Mouse (Mus musculus): ENCODE data around the gene Celf1. TPM values are rescaled to one million over a fixed set of nuclear protein-coding genes. Genes with fewer than 3 reads are reported as not detected.

Celf1 gene
- polyA plus RNA-seq, 1 experiment from 2014 or later: 78.7 TPM

- Histone ChIP-seq H3K4me3 (ENCODE audit: low read depth, low read length) (no peak overlapping the region), H3K36me3 (ENCODE audit: control insufficient read depth, insufficient read depth, low read length) (peaks cover 35% of the 10 kb centered on the region), H3K4me1 (ENCODE audit: control insufficient read depth, insufficient read depth, low read length) (peaks cover 21% of the 10 kb centered on the region), H3K9me3 (replicated peaks; ENCODE audit: control insufficient read depth, low read length) (no peaks in the 10 kb centered on the region), H3K27me3 (ENCODE audit: control insufficient read depth, insufficient read depth, low read length) (no peaks in the 10 kb centered on the region), H3K9ac (ENCODE audit: low read depth, low read length) (0 out of 2 replicates have a peak overlapping the region, but pooled peaks have one; percentile 12), H3K4me2 (no peak overlapping the region), H3K27ac (ENCODE audit: low read depth, low read length) (peak overlapping the region; percentile 46)
- ATAC-seq (replicated peaks; ENCODE audit: insufficient number of reproducible peaks, low FRiP score, low TSS enrichment): no peak
- 89% methylated on average over 16 of the region's 16 CpGs for WGBS (ENCODE audit: insufficient replicate concordance)
Observed at GRCm38 (mm10) chr2:91062779-91063606, 122.8 kb downstream of the Celf1 start.

- Histone ChIP-seq H3K27ac (ENCODE audit: low read depth, low read length) (no peak overlapping the region), H3K9me3 (replicated peaks; ENCODE audit: control insufficient read depth, low read length) (no peaks in the 10 kb centered on the region), H3K9ac (ENCODE audit: low read depth, low read length) (no peak overlapping the region), H3K4me1 (ENCODE audit: control insufficient read depth, insufficient read depth, low read length) (peaks cover 31% of the 10 kb centered on the region), H3K4me2 (no peak overlapping the region), H3K4me3 (ENCODE audit: low read depth, low read length) (no peak overlapping the region), H3K27me3 (ENCODE audit: control insufficient read depth, insufficient read depth, low read length) (no peaks in the 10 kb centered on the region), H3K36me3 (ENCODE audit: control insufficient read depth, insufficient read depth, low read length) (peaks cover 27% of the 10 kb centered on the region)
- no peak for ATAC-seq (replicated peaks; ENCODE audit: insufficient number of reproducible peaks, low FRiP score, low TSS enrichment)
- whole genome bisulfite sequencing (ENCODE audit: insufficient replicate concordance): 88% methylated on average over 6 of the region's 6 CpGs
Observed at GRCm38 (mm10) chr2:91064211-91064610, 124.0 kb downstream of the Celf1 start.

- no peak for ATAC-seq (replicated peaks; ENCODE audit: insufficient number of reproducible peaks, low FRiP score, low TSS enrichment)
- Histone ChIP-seq H3K4me3 (ENCODE audit: low read depth, low read length) (no peak overlapping the region), H3K4me2 (no peak overlapping the region), H3K27me3 (ENCODE audit: control insufficient read depth, insufficient read depth, low read length) (no peaks in the 10 kb centered on the region), H3K27ac (ENCODE audit: low read depth, low read length) (no peak overlapping the region), H3K9ac (ENCODE audit: low read depth, low read length) (no peak overlapping the region), H3K4me1 (ENCODE audit: control insufficient read depth, insufficient read depth, low read length) (peaks cover 33% of the 10 kb centered on the region), H3K36me3 (ENCODE audit: control insufficient read depth, insufficient read depth, low read length) (peaks cover 26% of the 10 kb centered on the region), H3K9me3 (replicated peaks; ENCODE audit: control insufficient read depth, low read length) (no peaks in the 10 kb centered on the region)
- WGBS (ENCODE audit: insufficient replicate concordance): 46% methylated on average over 3 of the region's 3 CpGs
Observed at GRCm38 (mm10) chr2:91065544-91065943, 125.4 kb downstream of the Celf1 start.

- H3K4me3 ChIP-seq (ENCODE audit: low read depth, low read length): no peak overlapping the region
- 77% methylated on average over 3 of the region's 3 CpGs for whole genome bisulfite sequencing (ENCODE audit: insufficient replicate concordance)
- no peak overlapping the region for H3K4me2 ChIP-seq
- H3K27me3 ChIP-seq (ENCODE audit: control insufficient read depth, insufficient read depth, low read length): no peaks in the 10 kb centered on the region
- H3K9ac ChIP-seq (ENCODE audit: low read depth, low read length): no peak overlapping the region
- H3K27ac ChIP-seq (ENCODE audit: low read depth, low read length): no peak overlapping the region
- peaks cover 26% of the 10 kb centered on the region for H3K36me3 ChIP-seq (ENCODE audit: control insufficient read depth, insufficient read depth, low read length)
- no peaks in the 10 kb centered on the region for H3K9me3 ChIP-seq (replicated peaks; ENCODE audit: control insufficient read depth, low read length)
- ATAC-seq (replicated peaks; ENCODE audit: insufficient number of reproducible peaks, low FRiP score, low TSS enrichment): no peak
- H3K4me1 ChIP-seq (ENCODE audit: control insufficient read depth, insufficient read depth, low read length): peaks cover 29% of the 10 kb centered on the region
Observed at GRCm38 (mm10) chr2:91066455-91066854, 126.3 kb downstream of the Celf1 start.

- H3K36me3 ChIP-seq (ENCODE audit: control insufficient read depth, insufficient read depth, low read length): peaks cover 16% of the 10 kb centered on the region
- peaks cover 19% of the 10 kb centered on the region for H3K4me1 ChIP-seq (ENCODE audit: control insufficient read depth, insufficient read depth, low read length)
- no peak for ATAC-seq (replicated peaks; ENCODE audit: insufficient number of reproducible peaks, low FRiP score, low TSS enrichment)
- no peaks in the 10 kb centered on the region for H3K9me3 ChIP-seq (replicated peaks; ENCODE audit: control insufficient read depth, low read length)
- peak overlapping the region; percentile 90 for H3K4me2 ChIP-seq
- 61% methylated on average over 13 of the region's 13 CpGs for WGBS (ENCODE audit: insufficient replicate concordance)
- no peak overlapping the region; the same call in 1 of the 2 replicates for H3K27ac ChIP-seq (ENCODE audit: low read depth, low read length)
- H3K4me3 ChIP-seq (ENCODE audit: low read depth, low read length): peak overlapping the region; percentile 1
- H3K9ac ChIP-seq (ENCODE audit: low read depth, low read length): peak overlapping the region; percentile 84
- no peaks in the 10 kb centered on the region for H3K27me3 ChIP-seq (ENCODE audit: control insufficient read depth, insufficient read depth, low read length)
Observed at GRCm38 (mm10) chr2:91068162-91068871, 128.1 kb downstream of the Celf1 start.

- H3K36me3 ChIP-seq (ENCODE audit: control insufficient read depth, insufficient read depth, low read length): peaks cover 13% of the 10 kb centered on the region
- no peak for ATAC-seq (replicated peaks; ENCODE audit: insufficient number of reproducible peaks, low FRiP score, low TSS enrichment)
- H3K27me3 ChIP-seq (ENCODE audit: control insufficient read depth, insufficient read depth, low read length): no peaks in the 10 kb centered on the region
- peak overlapping the region; percentile 84 for H3K9ac ChIP-seq (ENCODE audit: low read depth, low read length)
- peak overlapping the region; percentile 90 for H3K4me2 ChIP-seq
- H3K27ac ChIP-seq (ENCODE audit: low read depth, low read length): peak overlapping the region; percentile 87; the same call in 1 of the 2 replicates
- 51% methylated on average over 6 of the region's 6 CpGs for WGBS (ENCODE audit: insufficient replicate concordance)
- H3K9me3 ChIP-seq (replicated peaks; ENCODE audit: control insufficient read depth, low read length): no peaks in the 10 kb centered on the region
- H3K4me3 ChIP-seq (ENCODE audit: low read depth, low read length): peak overlapping the region; percentile 1; the same call in 1 of the 2 replicates
- H3K4me1 ChIP-seq (ENCODE audit: control insufficient read depth, insufficient read depth, low read length): peaks cover 19% of the 10 kb centered on the region
Observed at GRCm38 (mm10) chr2:91068872-91069165, 128.6 kb downstream of the Celf1 start.

Other genes starting within 250 kb of the Celf1 start
- gene Fnbp4, start 195.0 kb upstream of the Celf1 start, polyA plus RNA-seq (2014; fragmentation: Nextera tagmentation; extraction: Ambion mirVana): 62.3 and 73.4 TPM in 2 replicates
- gene Agbl2, start 157.7 kb upstream of the Celf1 start, polyA plus RNA-seq (2014; fragmentation: Nextera tagmentation; extraction: Ambion mirVana): 1.1 and 1.2 TPM in 2 replicates
- gene Mtch2, start 93.2 kb upstream of the Celf1 start, polyA plus RNA-seq (2014; fragmentation: Nextera tagmentation; extraction: Ambion mirVana): 262 and 263 TPM in 2 replicates
- 15.7 and 16.2 TPM in 2 replicates for gene C1qtnf4, start 54.5 kb upstream of the Celf1 start, polyA plus RNA-seq (2014; fragmentation: Nextera tagmentation; extraction: Ambion mirVana)
- gene Kbtbd4, start 35.6 kb upstream of the Celf1 start, polyA plus RNA-seq (2014; fragmentation: Nextera tagmentation; extraction: Ambion mirVana): 26.2 and 31.5 TPM in 2 replicates
- gene Ndufs3, start 35.6 kb upstream of the Celf1 start, polyA plus RNA-seq (2014; fragmentation: Nextera tagmentation; extraction: Ambion mirVana): 331 and 358 TPM in 2 replicates
- 11.1 and 11.3 TPM in 2 replicates for gene Rapsn, start 95.2 kb downstream of the Celf1 start, polyA plus RNA-seq (2014; fragmentation: Nextera tagmentation; extraction: Ambion mirVana)
- gene Psmc3, start 113.6 kb downstream of the Celf1 start, polyA plus RNA-seq (2014; fragmentation: Nextera tagmentation; extraction: Ambion mirVana): 316 and 322 TPM in 2 replicates
- 34.0 and 36.3 TPM in 2 replicates for gene Slc39a13, start 130.0 kb downstream of the Celf1 start, polyA plus RNA-seq (2014; fragmentation: Nextera tagmentation; extraction: Ambion mirVana)
- 1.7 and 1.9 TPM in 2 replicates for gene Spi1, start 142.0 kb downstream of the Celf1 start, polyA plus RNA-seq (2014; fragmentation: Nextera tagmentation; extraction: Ambion mirVana)
- 470 and 665 TPM in 2 replicates for gene Mybpc3, start 177.8 kb downstream of the Celf1 start, polyA plus RNA-seq (2014; fragmentation: Nextera tagmentation; extraction: Ambion mirVana)
- 5.0 and 6.8 TPM in 2 replicates for gene Madd, start 243.5 kb downstream of the Celf1 start, polyA plus RNA-seq (2014; fragmentation: Nextera tagmentation; extraction: Ambion mirVana)